Mouse (Mus musculus): ENCODE measurements around the gene Prkag1. TPM values are rescaled to one million over a fixed set of nuclear protein-coding genes. Genes with fewer than 3 reads are reported as not detected.
A peak's percentile ranks its signal among the peaks of the same experiment; 100 is the strongest.

Prkag1 gene
- total RNA-seq (2021), result 10 to 100 TPM; 49.1 to 50.0 TPM

DNA sequence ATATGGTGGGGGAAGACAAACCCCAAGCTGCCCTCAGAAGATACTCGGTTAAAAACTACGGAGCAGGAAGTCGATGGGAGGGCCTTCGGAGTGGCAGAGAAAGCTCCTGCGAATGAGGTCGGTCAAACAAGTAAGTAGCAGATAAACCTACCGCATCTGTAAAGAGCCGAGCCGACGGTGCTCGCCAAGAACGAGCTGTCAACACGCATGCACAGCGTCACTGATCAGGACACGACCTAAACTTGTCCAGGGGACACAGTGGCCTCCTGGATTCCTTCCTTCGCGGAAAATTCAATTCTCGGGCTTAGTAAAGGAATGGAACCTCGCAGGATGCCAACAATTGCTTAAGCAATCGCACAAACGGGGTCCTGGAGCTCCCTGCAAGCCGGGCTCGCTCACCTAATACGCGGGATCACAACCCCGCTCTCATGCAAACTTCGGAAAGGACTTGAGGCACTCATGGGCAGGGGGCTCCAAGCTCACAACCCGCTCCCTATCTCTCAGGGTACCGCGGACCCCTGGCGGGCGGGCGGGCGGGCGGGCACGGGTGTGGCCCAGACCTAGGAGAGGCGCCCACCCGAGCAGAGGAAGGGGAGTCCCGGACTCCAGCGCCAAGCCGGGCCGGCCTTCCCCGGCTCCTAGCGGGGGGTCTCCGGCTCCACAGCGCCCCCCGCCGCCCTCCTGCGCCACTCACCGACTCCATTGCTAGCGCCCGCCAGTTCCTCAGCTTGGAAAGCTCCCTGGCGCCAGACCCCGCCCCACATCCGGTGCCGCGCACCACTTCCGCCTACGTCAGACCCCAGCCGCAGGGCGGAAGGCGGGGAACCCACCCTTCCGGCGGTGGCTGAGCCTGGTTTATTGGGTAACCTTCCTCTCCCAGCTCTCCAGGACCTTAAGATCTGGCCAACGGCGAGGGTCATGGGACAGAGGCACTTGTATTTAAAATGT lies at the start of gene Prkag1:
Gene Prkag1 (minus strand): TSS at position 786 of the 948 bp plus-strand sequence.
- DNase-seq (ENCODE audit: low spot score in 2 of 2), result peak; percentile 94 to 97
- intact Hi-C loops (cut with DNase I), result loop anchor here (2.0 to 5.0 kb wide), 2 partner anchors 22 to 36 kb away; partner anchors contain the start of gene Ddn

DNA sequence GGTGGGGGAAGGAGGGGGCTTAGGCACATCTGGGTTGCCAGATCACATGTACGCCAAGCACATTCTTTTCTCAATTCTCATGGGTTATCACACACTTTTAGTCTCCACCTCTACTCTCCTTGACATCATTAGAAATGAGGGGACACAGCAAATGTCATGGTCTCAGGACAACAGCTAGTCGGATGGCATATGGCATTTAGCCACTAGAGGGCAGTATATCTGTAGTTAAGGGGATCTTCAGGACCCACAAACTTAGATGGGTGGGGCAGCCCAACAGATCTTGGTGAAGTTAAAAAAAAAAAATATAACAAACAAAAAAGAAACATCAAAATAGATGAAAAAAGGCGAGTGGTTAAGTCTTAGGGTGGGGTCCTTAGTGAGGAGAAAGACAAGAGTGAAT lies 46.0 kb upstream of the Prkag1 start:
- DNase-seq (ENCODE audit: low spot score in 2 of 2), result no peak
- intact Hi-C loops (cut with DNase I), result no loop called here

DNA sequence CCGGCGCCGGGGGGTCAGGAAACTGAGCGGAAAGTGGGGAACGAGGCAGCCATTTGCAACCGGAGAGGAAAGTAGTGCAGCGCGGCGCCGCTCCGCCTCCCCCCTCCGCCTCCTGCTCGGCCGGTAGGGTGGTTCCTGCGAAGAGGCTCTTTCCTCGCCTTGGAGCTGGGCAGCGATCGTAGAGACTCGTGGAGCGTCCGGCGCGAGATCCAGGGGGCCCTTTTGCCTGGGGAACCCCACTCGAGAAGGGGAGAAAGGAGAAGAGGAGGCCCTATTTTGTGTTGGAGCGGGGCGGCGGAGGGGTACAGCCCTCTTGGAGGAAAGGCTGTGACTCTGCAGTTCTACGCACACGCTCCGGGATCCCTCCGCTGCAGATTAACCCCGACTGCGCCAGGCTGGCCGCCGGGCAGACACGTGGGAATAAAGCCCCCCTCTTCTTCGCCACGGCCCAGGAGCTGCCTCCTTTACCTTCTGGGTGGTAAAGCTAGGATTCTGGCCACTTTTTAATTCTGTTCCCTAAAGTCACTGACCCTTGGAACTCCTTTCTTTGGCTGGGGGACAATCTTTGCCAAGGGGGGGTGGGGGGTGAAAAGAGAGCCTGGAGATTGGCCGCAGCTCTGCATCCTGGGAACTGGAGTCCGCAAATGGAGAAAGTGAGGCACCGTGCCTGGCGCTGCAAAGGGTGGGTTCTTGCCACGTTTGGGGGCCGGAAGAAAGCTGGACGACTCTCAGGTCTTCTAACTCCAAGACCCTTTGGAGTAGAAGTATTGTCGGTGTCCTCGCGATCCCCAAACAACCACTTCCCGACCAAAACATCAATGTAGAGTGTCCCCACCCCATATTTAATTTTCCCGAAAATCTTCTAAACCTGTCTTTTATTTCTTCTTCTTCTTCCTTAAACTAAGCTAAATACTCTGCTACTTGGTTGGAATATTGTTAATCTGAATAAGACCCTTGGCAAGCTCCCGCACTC lies 40.9 kb upstream of the Prkag1 start:
- peak; percentile 94 to 95 for DNase-seq (ENCODE audit: low spot score in 2 of 2)
- intact Hi-C loops (cut with DNase I), result loop anchor here (5.0 kb wide), 1 partner anchor 60 kb away; the partner anchor contains the start of gene Tuba1b

DNA sequence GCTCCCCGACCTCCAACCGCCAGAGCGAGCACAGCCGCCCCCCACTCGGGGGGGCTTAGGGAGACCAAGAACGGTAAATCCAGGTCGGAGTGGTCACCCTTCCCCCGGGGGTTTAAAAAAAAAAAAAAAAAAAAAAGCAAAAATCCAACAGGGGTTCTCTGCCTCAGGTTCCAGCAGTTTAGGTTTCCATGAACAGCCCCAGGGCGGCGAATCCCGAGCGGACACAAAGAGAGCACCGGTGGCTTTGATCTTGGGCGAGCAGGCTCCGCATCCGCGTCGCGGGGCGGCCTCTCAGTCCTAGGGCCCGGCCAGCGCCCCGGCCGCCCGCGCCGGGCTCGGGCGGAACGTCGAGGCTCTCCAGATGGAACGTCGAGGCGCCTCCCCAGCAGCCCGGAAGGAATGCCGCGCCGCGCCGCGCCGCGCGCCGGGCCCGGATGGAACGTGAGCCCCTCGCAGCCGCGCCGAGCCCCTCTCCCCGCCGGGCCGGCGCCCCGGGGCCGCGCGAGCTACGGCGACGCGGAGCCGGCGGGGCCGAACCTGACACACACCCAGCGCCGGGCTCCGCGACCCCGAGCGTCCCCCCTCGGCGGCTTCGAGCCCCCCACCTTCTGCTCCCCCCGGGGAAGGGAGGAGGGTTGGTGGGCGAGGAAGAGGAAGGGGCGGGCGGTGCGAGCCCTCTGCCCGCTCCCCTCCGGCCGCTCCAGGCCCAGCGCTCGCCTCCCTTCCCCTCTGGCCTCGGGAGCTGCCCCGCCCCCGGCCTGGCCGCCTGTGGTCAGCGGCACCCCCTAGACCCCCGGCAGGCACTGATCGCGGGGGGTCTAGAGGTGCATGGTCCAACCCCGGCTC lies 40.0 kb upstream of the Prkag1 start, which contains the start of gene Kmt2d:
Gene Kmt2d (minus strand): TSS at position 135 of the 846 bp plus-strand sequence.
- intact Hi-C loops (cut with DNase I), result loop anchor here (5.0 kb wide), 1 partner anchor 61 kb away; the partner anchor contains the start of gene Tuba1b

DNA sequence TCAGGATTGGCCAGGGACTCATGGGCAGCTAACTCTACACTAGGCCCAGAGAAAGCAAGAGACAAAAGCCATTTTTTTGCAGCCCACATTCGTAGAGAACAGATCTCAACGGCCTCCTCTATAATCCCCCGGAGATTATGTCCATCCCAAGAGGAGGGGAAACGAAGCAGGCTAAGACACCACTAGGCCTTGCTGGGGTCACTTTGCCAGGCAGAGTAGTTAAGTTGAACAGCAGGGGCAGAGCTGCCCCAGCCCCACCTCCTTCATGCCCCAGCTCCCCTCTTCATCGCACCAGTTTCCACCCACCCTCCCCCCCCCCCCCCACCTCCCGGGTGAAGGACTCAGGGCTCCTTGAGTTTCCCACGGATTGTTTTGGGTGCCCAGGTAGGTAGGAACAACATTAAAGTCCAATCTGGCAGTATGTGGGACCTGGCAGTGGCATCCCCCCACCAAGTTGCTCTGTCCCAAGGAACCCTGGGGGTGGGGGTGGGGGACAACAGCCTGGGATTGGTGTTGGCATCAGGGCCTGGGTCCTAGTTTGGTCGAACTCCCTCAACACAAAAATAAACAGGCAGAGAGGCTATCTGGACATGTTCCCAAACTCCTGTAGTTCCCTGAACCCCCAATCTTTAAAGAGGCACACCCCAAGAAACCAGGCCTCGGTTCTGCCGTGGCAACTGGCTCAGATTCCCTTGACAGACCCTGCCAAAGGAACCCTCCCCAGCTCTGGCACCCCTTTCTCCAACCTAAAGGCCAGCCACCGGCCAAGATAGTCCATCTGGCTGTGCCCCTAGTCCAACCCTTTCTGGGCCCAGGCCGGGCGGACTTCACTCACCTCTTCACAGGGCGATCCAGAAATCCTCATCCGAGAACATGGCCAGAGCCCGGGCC lies 39.1 kb upstream of the Prkag1 start:
- intact Hi-C loops (cut with DNase I), result loop anchor here (5.0 kb wide), 1 partner anchor 62 kb away; the partner anchor contains the start of gene Tuba1b
- DNase-seq (ENCODE audit: low spot score in 2 of 2), result no peak

More for the DNA sequence above, 40.0 kb upstream of the Prkag1 start, which contains the start of gene Kmt2d:
- peak in 1 of 2 experiments; percentile 59 for DNase-seq (ENCODE audit: low spot score in 2 of 2)

DNA sequence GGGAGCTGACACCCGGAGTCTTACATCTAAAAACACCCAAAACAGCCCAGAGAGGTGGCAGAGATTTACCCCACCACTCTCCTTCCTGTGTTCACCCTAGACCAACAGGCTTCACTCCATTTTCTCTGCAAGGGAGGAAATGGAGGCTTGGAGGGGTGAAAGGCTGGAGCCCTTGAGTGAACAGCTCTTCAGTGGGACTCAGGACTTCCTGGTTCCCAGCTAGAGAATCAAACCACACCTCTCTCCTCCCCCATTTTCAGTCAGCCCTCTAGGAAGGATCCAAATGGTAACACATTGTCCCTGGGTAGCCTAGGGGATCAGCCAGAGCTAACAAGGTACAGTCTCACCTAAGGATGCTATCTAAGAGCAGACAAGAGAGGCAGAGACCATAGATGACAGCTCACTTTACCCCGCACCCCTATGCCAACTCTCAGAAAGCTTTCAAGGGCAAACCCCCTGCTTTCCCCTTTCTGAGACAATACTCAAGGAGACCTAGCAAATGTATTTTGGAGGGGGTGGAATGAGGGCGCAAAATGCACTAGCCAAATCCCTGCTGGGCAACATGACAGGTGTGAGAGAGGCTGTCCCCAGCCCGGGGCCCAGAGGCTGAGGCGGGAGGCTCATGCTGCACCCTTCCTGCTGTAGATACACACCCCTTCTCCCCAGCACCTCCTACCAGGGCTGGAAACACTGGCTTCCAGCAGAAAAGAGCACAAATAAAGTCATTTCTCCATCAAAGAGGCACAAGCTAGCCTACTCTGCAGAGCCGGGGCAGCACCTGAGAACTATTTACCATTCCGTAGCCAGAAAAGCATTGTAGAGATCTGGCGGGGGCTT lies 38.2 kb upstream of the Prkag1 start:
- DNase-seq (ENCODE audit: low spot score in 2 of 2), result no peak
- intact Hi-C loops (cut with DNase I), result loop anchor here (5.0 kb wide), 2 partner anchors 37 to 63 kb away; partner anchors contain the start of genes Prkag1 and Tuba1b

DNA sequence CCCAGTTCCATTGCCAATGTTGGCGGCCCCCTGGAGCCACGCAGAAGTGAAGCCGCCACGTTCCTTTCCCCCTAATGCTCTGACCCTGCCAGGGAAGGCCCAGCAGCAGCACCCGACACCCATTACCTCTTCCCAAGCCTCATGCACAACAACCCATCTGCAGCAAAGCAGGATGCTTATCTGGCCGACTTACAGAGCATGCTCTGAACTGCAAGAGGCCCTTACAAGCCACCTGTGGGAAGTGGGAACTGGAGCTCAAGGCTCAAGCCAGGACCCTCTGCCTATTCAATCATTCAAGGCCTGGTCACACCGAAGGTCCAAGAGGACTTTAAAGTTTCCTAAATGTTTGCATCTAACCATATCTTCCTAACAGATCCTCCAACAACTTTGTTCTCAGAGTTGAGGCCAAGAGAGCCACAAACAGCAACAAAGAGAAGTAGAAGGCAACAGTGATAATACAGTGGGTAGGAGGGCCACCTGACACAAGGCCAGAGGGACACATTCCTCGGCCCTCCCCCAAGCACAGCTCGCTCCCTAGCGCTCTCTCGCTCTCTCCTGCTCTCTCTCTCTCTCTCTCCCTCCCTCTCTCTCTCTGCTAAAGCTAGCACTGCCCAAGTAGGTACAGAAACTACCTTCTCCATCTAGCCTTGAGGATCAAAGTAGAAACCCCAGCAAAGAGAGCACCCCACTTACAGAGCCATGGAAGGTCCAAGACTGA lies 37.2 kb upstream of the Prkag1 start:
- no peak for DNase-seq (ENCODE audit: low spot score in 2 of 2)
- intact Hi-C loops (cut with DNase I), result loop anchor here (5.0 kb wide), 1 partner anchor 36 kb away; the partner anchor contains the start of gene Prkag1

DNA sequence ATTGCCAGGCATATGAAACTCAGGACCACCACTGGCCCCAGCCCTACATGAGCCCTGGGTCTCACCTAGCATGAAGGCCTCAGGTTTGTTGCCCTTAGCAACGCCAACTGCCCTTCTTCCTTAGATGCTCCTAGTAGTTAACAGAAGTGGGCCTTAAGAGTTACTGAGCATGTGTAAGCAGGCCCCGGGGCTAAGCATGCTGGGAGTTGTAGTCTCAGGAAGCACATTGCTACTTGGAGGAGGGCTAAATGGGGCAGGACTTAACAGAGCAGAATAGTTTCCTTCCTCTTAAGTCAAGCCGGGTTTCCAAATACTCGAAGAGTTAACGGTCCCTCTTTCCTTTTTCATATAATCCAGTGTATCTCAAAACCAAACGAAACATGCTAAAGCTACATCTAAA lies 36.0 kb upstream of the Prkag1 start:
- peak; percentile 47 to 54 for DNase-seq (ENCODE audit: low spot score in 2 of 2)
- intact Hi-C loops (cut with DNase I), result loop anchor here (5.0 kb wide), 1 partner anchor 35 kb away; the partner anchor contains the start of gene Prkag1

DNA sequence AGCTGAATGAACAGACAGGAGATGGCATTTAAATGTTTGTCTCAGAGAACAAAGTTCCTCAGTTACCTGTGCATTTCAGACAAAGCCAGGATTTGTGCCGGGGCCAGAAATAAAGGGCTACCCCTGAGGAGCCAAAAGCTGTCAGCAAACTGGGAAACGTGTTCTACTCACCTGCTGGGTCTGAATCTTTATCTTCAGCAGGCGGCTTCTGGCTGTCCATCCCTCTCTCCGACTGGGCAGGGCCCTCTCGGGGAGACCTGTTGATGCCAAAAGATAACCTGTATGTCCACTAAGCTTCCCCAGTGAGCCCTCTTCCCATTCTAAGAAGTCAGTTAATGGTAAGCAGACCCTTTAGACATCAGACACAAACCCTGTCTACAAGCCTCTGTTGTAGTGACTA lies 35.2 kb upstream of the Prkag1 start:
- intact Hi-C loops (cut with DNase I), result loop anchor here (5.0 kb wide), 1 partner anchor 34 kb away; the partner anchor contains the start of gene Prkag1
- DNase-seq (ENCODE audit: low spot score in 2 of 2), result no peak

DNA sequence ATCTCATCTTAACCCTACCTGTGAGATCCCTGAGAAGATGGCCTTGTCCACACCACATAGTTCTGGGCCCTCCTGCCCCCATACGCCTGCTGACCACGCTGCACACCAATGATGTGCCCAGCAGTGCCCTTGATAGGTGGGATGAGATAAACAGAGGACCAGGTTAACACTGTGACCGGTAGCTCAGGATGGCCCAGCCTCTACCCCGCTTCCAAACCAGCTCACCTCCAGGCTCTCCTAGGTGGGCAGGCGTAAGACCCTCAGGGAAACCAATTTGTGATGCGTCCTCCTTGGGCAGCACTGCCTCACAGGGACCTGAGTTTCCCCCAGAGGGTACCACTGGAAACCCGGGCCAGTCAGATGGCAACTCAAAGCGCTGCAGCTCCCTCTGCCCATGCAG lies 34.5 kb upstream of the Prkag1 start:
- no peak for DNase-seq (ENCODE audit: low spot score in 2 of 2)
- intact Hi-C loops (cut with DNase I), result loop anchor here (2.0 to 5.0 kb wide), 2 partner anchors 15 to 33 kb away; partner anchors contain the start of gene Prkag1

DNA sequence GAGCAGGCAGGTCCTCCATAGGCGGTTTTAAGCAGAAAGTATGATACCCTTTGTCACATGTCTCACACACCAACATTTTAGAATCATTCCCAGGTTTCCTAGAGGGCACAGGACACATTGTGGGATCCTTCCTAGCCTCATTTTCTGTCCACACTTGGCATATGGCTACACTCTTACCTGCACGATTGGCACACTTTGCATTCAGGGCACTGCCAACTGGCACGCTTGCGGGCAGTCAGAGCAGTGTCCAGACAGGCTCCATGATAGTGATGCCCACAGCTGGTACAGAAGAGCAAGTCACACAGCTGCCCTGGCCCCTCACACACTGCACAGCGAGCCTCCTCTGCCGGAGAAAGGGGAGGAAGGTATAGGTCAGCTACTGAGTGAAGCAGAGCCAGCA lies 33.6 kb upstream of the Prkag1 start:
- intact Hi-C loops (cut with DNase I), result loop anchor here (2.0 to 5.0 kb wide), 2 partner anchors 14 to 33 kb away; partner anchors contain the start of gene Prkag1
- DNase-seq (ENCODE audit: low spot score in 2 of 2), result no peak

DNA sequence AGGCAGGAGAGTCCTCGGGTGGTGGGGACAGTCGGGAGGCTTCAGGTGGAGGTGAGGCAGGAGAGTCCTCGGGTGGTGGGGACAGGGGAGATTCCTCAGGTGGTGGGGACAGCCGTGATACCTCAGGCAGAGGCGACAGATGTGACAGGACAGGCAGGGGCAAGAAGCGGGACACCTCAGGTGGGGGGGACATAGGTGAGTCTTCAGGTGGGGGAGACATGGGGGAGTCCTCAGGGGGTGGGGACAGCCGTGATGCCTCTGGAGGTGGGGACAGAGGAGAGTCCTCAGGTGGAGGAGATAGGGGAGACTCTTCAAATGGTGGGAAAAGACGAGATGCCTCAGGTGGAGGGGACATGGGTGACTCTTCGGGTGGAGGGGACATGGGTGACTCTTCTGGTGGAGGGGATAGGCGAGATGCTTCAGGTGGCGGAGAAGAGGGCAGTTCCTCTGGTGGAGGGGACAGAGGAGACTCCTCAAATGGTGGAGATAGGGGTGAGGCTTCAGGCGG lies 32.2 kb upstream of the Prkag1 start:
- intact Hi-C loops (cut with DNase I), result no loop called here

DNA sequence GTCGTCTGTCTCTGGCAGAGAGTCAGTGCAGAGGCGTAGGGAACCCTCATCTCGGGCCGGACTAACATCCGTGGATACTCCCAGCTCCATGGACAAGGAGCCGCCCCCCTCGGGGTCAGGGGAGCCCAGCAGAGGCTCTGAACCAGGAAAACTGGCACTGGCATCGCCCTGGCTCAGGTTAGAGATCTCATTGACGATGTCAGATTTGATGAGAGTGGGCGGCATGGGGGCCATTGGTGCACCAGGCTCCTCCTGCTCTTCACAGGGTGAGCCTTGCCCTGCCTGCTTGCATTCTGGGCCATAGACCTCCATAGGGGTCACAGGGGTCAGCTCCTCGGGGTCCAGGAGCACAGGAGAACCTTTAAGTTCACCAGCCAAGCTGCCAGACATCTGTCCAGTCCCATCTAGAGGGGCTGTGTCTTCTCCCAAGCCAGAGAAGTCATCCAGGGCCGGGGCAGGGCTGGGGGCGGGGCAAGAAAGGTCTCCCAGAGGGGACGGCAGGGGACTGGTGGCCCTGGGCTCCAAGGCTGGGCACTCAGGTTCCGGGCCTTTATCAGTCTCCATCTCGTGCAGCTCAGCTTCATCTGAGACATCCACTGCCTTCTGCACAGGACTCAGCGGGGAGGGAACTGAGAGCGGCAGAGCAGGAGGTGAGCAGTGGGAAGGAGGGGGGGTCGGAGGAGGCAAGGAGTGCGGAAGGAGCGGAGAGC lies 30.5 kb upstream of the Prkag1 start:
- DNase-seq (ENCODE audit: low spot score in 2 of 2), result no peak
- intact Hi-C loops (cut with DNase I), result no loop called here

More for the DNA sequence above, 32.2 kb upstream of the Prkag1 start:
- no peak for DNase-seq (ENCODE audit: low spot score in 2 of 2)

DNA sequence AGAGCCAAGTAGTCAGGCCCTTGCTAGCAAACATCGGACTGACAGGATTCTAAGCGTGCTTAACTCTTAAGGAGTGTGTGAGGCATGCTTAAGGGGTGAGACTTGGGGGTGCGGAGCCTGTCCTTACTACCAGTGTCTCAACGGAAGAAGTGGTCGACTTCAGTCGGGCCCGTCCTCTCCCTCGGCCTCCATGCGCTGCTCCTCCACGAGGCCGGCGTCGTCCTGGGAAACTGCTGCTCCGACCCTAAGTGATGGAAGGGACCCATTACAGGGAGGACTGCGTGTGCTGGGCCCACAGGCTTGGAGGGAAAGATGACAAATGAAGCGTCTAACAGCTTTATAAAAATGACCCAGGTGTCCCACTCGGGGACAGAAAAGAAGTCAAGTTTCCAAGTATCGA lies 29.6 kb upstream of the Prkag1 start:
- DNase-seq (ENCODE audit: low spot score in 2 of 2), result no peak
- intact Hi-C loops (cut with DNase I), result no loop called here

All from left cerebral cortex, postnatal 36 days (tissue).